Mouse (Mus musculus) frontal cortex, postnatal 25 days (tissue): Measurements from ENCODE around the gene Olfr850.

Experiments used
- DNase-seq, 2 experiments: peaks; one replicate each; pipeline ENCODE4 v3.0.0; 2022; ENCODE audit warnings: low spot score in 2 of 2

Olfr850 gene

GRCm38 (mm10) chr9:19478148-19478547 is at the start of gene Olfr850:
TSS of gene Olfr850 (minus strand) at chr9:19478248.
- DNase-seq = no peak

GRCm38 (mm10) chr9:19492995-19493394 is 14.9 kb upstream of the Olfr850 start, which contains the start of gene Olfr851:
TSS of gene Olfr851 (plus strand) at chr9:19493295.
- no peak for DNase-seq

DNA sequence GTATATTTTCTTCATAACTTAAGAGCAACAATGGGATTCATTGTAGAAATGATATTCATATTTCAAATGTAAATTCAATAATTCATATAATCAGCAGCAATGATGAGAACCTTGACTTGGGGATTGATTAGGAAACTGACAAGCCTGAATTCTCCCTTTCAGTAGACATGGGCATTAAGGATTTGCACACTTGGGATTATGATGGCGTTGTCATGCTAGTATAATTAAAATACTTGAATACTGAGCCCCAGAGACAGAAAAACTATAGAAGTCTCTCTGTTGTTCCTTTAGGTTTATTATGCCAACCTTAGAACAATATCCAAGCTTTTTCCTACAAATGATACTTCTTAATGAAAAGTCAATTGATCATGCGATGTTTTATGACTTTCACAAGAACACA is 38.1 kb downstream of the Olfr850 start, which contains the start of gene Olfr849:
Olfr849 (plus strand) TSS at position 301 of the 400 bp plus-strand sequence.
- DNase-seq = no peak
